Mouse (Mus musculus) testis, adult 2 months (tissue): ENCODE results near the gene Pfdn5. TPM values are rescaled to one million over a fixed set of nuclear protein-coding genes. Genes with fewer than 3 reads are reported as not detected.

Experiments
- H3K27ac ChIP-seq: fragments of 200-500 bp; 2 replicates; pipeline ENCODE4 v1.5.1; 2012; ENCODE audit warnings: low read depth, low read length; ENCODE audit not compliant: control insufficient read depth, insufficient read depth
- H3K27me3 ChIP-seq: fragments of 200-500 bp; 2 replicates; pipeline ENCODE4 v1.6.1; 2012; ENCODE audit warnings: mild to moderate bottlenecking, low read length, moderate library complexity; ENCODE audit not compliant: control insufficient read depth, insufficient read depth
- H3K36me3 ChIP-seq: fragments of 200-500 bp; 2 replicates; pipeline ENCODE4 v1.6.1; 2012; ENCODE audit warnings: mild to moderate bottlenecking, low read length; ENCODE audit not compliant: control insufficient read depth, insufficient read depth
- H3K4me1 ChIP-seq: fragments of 200-500 bp; 2 replicates; pipeline ENCODE4 v1.6.1; 2012; ENCODE audit warnings: low read length; ENCODE audit not compliant: control insufficient read depth, insufficient read depth
- H3K4me3 ChIP-seq: fragments of 200-500 bp; 2 replicates; pipeline ENCODE4 v1.5.1; 2012; ENCODE audit warnings: low read depth, mild to moderate bottlenecking, low read length, moderate library complexity, mixed read lengths; ENCODE audit not compliant: control insufficient read depth
- CTCF ChIP-seq: fragments of 200-500 bp; IDR thresholded peaks from 2 replicates; pipeline ENCODE4 v1.5.1; 2012; ENCODE audit warnings: low read depth, mild to moderate bottlenecking, inconsistent platforms, low read length, moderate library complexity; ENCODE audit not compliant: control insufficient read depth, insufficient read depth, insufficient replicate concordance
- POLR2A ChIP-seq: fragments of 200-500 bp; IDR thresholded peaks from 2 replicates; pipeline ENCODE4 v1.6.1; 2012; ENCODE audit warnings: low read depth, mild to moderate bottlenecking, inconsistent platforms, low read length, moderate library complexity; ENCODE audit not compliant: control insufficient read depth
- polyA plus RNA-seq: library from polyadenylated mRNA; depleted of rRNA; stranded (reverse); fragments of >200 nt; gene quantifications from 2 replicates; pipeline ENCODE4 v1.2.3, GENCODE M21; 2012

Pfdn5 gene
- polyA plus RNA-seq, 1 experiment = 331 TPM

GRCm38 (mm10) chr15:102353986-102354385, 28.1 kb downstream of the Pfdn5 start:
- H3K4me1 ChIP-seq = peaks cover 33% of the 10 kb centered on the region
- peaks cover 3% of the 10 kb centered on the region; the same call in 1 of the 2 replicates for H3K27me3 ChIP-seq
- no peak overlapping the region for H3K27ac ChIP-seq
- H3K4me3 ChIP-seq = no peak overlapping the region
- TF ChIP-seq CTCF = no peak
- no peak for TF ChIP-seq POLR2A
- no peaks in the 10 kb centered on the region; the same call in 1 of the 2 replicates for H3K36me3 ChIP-seq

DNA sequence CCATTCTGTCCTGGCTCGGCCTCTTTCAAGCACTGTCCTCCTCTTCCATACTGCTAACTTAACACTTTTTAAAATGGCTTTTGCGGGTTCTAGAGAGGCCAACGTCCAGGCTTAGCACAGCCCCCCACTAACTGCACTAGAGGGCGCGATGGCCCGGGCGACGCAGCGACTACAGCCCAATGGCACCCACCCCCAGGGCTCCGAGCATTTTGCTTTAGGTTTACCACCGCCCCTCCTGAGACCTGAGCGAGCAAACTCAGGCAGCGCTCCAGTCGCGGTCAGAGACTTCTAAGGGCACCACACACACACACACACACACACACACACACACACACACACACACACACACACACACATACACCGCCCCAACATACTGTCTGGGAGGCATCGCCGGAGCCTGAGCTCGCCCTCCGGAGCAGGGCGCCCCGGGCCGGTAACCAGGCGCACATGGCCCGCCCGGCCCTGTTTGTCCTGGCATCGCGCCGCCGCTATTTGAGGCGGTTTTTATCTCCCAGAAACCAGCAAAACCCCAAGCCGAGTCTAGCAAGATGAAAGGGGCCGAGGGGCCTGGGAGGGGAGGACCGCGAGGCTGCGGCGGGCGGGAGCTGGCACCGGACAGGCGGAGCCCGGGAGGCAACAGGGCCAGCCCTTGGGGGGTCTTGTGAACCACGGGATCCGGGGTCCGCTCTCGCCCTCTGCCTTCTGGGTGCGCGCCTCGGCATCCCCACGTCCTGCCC, 29.4 kb downstream of the Pfdn5 start:
- Histone ChIP-seq H3K4me3 (peak overlapping the region; percentile 72), H3K36me3 (no peaks in the 10 kb centered on the region; the same call in 1 of the 2 replicates), H3K27ac (peak overlapping the region; percentile 52; the same call in 1 of the 2 replicates), H3K27me3 (peaks cover 3% of the 10 kb centered on the region; the same call in 1 of the 2 replicates), H3K4me1 (peaks cover 29% of the 10 kb centered on the region)
- TF ChIP-seq POLR2A (0 out of 2 replicates have a peak, but pooled peaks have one; percentile 13), CTCF (no peak)

DNA sequence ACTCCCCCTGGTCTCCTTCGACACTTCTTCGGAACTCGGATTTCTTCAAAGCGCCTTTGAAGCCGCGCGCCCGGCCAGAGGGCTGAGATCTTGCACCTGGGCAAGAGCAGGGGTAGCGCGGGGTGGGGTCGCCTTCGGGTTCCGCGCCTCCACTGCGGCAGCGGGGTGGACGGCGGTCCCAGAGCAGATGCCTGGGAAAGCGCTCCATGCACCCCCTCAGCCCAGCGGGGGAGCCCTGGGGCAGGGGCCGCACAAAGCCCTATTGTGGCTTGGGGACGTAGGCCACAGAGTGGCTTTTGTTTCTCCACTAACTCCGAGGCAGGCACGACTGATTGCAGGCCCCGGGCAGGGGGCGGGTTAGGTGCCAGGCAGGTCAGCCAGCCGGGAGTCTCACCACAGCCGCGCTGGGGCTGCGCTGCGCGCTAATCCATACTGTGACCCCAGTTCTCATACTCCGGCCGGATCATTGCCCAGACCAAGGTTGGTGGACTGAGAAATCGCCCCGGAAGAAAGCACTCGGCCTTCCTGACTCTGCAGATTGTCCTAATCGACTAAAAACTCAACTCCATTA, 30.0 kb downstream of the Pfdn5 start:
- Histone ChIP-seq H3K27me3 (peaks cover 3% of the 10 kb centered on the region; the same call in 1 of the 2 replicates), H3K36me3 (no peaks in the 10 kb centered on the region; the same call in 1 of the 2 replicates), H3K4me1 (peaks cover 29% of the 10 kb centered on the region), H3K27ac (no peak overlapping the region), H3K4me3 (peak overlapping the region; percentile 72)
- TF ChIP-seq POLR2A = no peak
- no peak for TF ChIP-seq CTCF

DNA sequence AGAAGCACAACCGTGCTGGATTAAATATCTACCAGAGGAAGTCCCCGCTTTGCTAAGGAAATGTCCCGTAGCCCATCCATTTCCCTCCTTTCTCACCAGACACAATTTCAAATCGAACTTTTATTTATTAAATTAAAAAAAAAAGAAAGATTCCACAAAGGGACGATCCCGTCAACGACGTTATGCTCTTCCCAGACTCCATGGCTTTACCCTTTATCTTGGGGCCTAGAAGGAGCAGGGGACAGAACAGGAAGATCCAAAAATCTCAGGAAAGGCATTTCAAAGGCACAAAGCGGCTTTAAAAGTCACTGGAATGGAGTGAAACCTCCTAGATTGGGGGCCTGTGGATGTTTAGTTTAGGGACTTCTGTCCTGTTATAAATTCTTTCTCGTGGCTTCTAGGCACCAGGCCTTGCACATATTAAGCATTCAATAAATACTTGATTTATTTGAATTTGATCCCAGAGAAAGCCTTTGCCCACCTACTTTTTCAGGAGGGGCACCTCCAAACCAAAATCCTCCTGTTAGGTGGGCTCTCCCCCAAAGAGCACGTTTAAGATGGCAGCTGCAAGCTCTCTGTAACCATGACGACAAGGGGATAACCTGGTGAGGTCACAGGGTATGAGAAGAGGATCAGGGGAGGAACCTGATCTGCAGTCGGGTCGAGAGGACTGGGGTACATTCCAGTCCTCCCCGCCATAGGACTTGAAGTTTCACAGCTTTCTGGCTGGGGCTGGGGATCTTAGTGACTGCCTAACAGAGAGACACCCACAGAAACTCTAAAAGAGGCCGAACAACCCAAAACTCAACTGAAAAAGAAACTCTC, 30.8 kb downstream of the Pfdn5 start:
- no peak overlapping the region for H3K27ac ChIP-seq
- peak overlapping the region; percentile 72 for H3K4me3 ChIP-seq
- TF ChIP-seq CTCF (no peak), POLR2A (no peak)
- peaks cover 27% of the 10 kb centered on the region for H3K4me1 ChIP-seq
- peaks cover 3% of the 10 kb centered on the region; the same call in 1 of the 2 replicates for H3K27me3 ChIP-seq
- no peaks in the 10 kb centered on the region; the same call in 1 of the 2 replicates for H3K36me3 ChIP-seq

GRCm38 (mm10) chr15:102358126-102358525, 32.2 kb downstream of the Pfdn5 start:
- H3K27me3 ChIP-seq = peaks cover 3% of the 10 kb centered on the region; the same call in 1 of the 2 replicates
- TF ChIP-seq POLR2A = no peak
- no peak for TF ChIP-seq CTCF
- no peak overlapping the region for H3K27ac ChIP-seq
- H3K36me3 ChIP-seq = no peaks in the 10 kb centered on the region; the same call in 1 of the 2 replicates
- H3K4me3 ChIP-seq = peak overlapping the region; percentile 51
- H3K4me1 ChIP-seq = peaks cover 27% of the 10 kb centered on the region

DNA sequence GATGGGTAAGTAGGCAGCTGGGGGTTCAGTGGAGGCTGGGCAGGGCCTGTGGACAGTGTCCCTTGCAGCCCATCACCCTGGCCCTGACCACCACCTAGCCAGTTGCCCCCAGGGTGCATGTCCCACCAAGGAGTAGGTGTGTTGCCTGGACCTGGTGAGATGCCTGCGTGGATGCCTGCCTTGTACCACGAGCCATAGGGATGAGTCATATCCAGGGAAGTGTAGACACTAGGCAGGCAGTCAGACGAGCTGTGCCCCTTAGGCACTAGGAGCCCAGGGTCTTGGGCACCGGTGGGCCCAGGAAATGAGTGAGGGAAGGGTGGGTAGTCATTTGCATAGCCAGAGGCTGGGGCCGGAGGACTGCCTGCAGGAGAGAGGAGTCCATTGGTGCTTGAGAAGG, 32.9 kb downstream of the Pfdn5 start:
- TF ChIP-seq CTCF (no peak), POLR2A (no peak)
- no peak overlapping the region for H3K27ac ChIP-seq
- H3K4me3 ChIP-seq = no peak overlapping the region
- peaks cover 3% of the 10 kb centered on the region; the same call in 1 of the 2 replicates for H3K27me3 ChIP-seq
- peaks cover 27% of the 10 kb centered on the region for H3K4me1 ChIP-seq
- no peaks in the 10 kb centered on the region; the same call in 1 of the 2 replicates for H3K36me3 ChIP-seq

- H3K4me3 ChIP-seq = no peak overlapping the region
- H3K4me1 ChIP-seq = peaks cover 9% of the 10 kb centered on the region
- H3K36me3 ChIP-seq = no peaks in the 10 kb centered on the region
- TF ChIP-seq CTCF = no peak
- TF ChIP-seq POLR2A = no peak
- H3K27ac ChIP-seq = no peak overlapping the region
- H3K27me3 ChIP-seq = no peaks in the 10 kb centered on the region
These were observed 36.7 kb downstream of the Pfdn5 start for GRCm38 (mm10) chr15:102362648-102363047.
